Mouse (Mus musculus) ES-E14 (cell line): ENCODE measurements around the gene Gja8. TPM values are rescaled to one million over a fixed set of nuclear protein-coding genes. Genes with fewer than 3 reads are reported as not detected.

Source experiments
- DNase-seq: peaks from one replicate; pipeline ENCODE4 v3.0.0-alpha.2; 2013; ENCODE audit warnings: low read depth, low spot score
- H3K27ac ChIP-seq: 2 replicates; pipeline ENCODE4 v1.5.1; 2012; ENCODE audit warnings: low read depth, mild to moderate bottlenecking, low read length, moderate library complexity, mixed read lengths; ENCODE audit not compliant: poor library complexity, insufficient read depth, severe bottlenecking
- H3K36me3 ChIP-seq: 2 replicates; pipeline ENCODE4 v1.6.1; 2012; ENCODE audit warnings: mild to moderate bottlenecking, low read length, moderate library complexity, mixed read lengths; ENCODE audit not compliant: control insufficient read depth, poor library complexity, insufficient read depth, severe bottlenecking
- H3K4me1 ChIP-seq, 2 experiments: fragments of 150-350 bp in 1 of 2; sonication (generic) in 1 of 2; 2 replicates each; pipeline ENCODE4 v1.6.1; 2012; ENCODE audit warnings: low read length in 2 of 2, mild to moderate bottlenecking in 1 of 2, mixed read lengths in 1 of 2; ENCODE audit not compliant: control insufficient read depth in 2 of 2, insufficient read depth in 2 of 2, poor library complexity in 1 of 2
- H3K4me3 ChIP-seq, 2 experiments: fragments of 150-350 bp in 1 of 2; sonication (generic) in 1 of 2; 2 replicates each; pipeline ENCODE4 v1.5.1; 2012; ENCODE audit warnings: low read length in 2 of 2, low read depth in 1 of 2, mild to moderate bottlenecking in 1 of 2, mixed read lengths in 1 of 2; ENCODE audit not compliant: insufficient read depth in 1 of 2, poor library complexity in 1 of 2, severe bottlenecking in 1 of 2
- H3K9ac ChIP-seq: 2 replicates; pipeline ENCODE4 v1.6.1; 2012; ENCODE audit warnings: low read depth, mild to moderate bottlenecking, low read length, mixed read lengths; ENCODE audit not compliant: poor library complexity, insufficient read depth, severe bottlenecking
- H3K9me3 ChIP-seq: fragments of 150-350 bp; sonication (generic); 2 replicates; pipeline ENCODE4 v1.6.1; 2012; ENCODE audit warnings: low read depth, mild to moderate bottlenecking, low read length; ENCODE audit not compliant: control insufficient read depth, insufficient read depth
- CHD2 ChIP-seq: IDR thresholded peaks from 2 replicates; pipeline ENCODE4 v1.6.1; 2014; ENCODE audit warnings: mild to moderate bottlenecking, low read depth, low read length, inconsistent platforms
- HCFC1 ChIP-seq: IDR thresholded peaks from 2 replicates; pipeline ENCODE4 v1.6.1; 2012; ENCODE audit warnings: low read length, inconsistent platforms, borderline replicate concordance; ENCODE audit not compliant: insufficient read depth
- MAFK ChIP-seq: IDR thresholded peaks from 2 replicates; pipeline ENCODE4 v1.6.1; 2014; ENCODE audit warnings: mild to moderate bottlenecking, low read depth, low read length, inconsistent platforms; ENCODE audit not compliant: insufficient read depth
- ZC3H11A ChIP-seq: IDR thresholded peaks from 2 replicates; pipeline ENCODE4 v1.6.1; 2012; ENCODE audit warnings: low read depth, mild to moderate bottlenecking, inconsistent platforms, low read length, borderline replicate concordance
- ZNF384 ChIP-seq: IDR thresholded peaks from 2 replicates; pipeline ENCODE4 v1.6.1; 2012; ENCODE audit warnings: low read depth, low read length, inconsistent platforms
- in situ Hi-C, 2 experiments: fragments of 600-800 bp; cut with MboI; formaldehyde crosslinking; loops; one replicate each; pipeline ENCODE4 v1.15.1; 2025; ENCODE audit warnings: low sequenced_read_pairs in 2 of 2, inconsistent platforms in 1 of 2; ENCODE audit not compliant: unreplicated experiment in 2 of 2
- total RNA-seq: library from RNA; depleted of rRNA; stranded (reverse); fragments of 300-350 nt; gene quantifications from 2 replicates; pipeline ENCODE4 v1.2.3, GENCODE M21; 2012

Gja8 gene
- total RNA-seq, 1 experiment = 0.04 TPM

- 0 out of 2 replicates have a peak, but pooled peaks have one; percentile 7 for TF ChIP-seq ZC3H11A
- TF ChIP-seq HCFC1 = peak; percentile 65; the same call in 1 of the 2 replicates
- TF ChIP-seq CHD2 = 0 out of 2 replicates have a peak, but pooled peaks have one; percentile 23
- no peak for TF ChIP-seq ZNF384
- TF ChIP-seq MAFK = 0 out of 2 replicates have a peak, but pooled peaks have one; percentile 9
- Histone ChIP-seq H3K9ac (peak within 1 kb of the TSS; percentile 90), H3K9me3 (no peaks in the 10 kb centered on the region), H3K4me3 (peak within 1 kb of the TSS; percentile 89 to 98), H3K27ac (no peak within 1 kb of the TSS; the same call in 1 of the 2 replicates), H3K4me1 (no peaks in the 10 kb centered on the region), H3K36me3 (no peaks in the 10 kb centered on the region)
- in situ Hi-C loops = no loop called here
- DNase-seq = peak; percentile 85
Observed at GRCm38 (mm10) chr3:96904851-96905541, 20.8 kb downstream of the Gja8 start, which contains the start of gene Gpr89. Gene Gpr89 (minus strand): TSS chr3:96905346.

- in situ Hi-C loops = no loop called here
- Histone ChIP-seq H3K27ac (no peak within 1 kb of the TSS; the same call in 1 of the 2 replicates), H3K4me3 (peak within 1 kb of the TSS; percentile 89 to 98), H3K9me3 (no peaks in the 10 kb centered on the region), H3K4me1 (no peaks in the 10 kb centered on the region), H3K36me3 (no peaks in the 10 kb centered on the region), H3K9ac (peak within 1 kb of the TSS; percentile 90)
- TF ChIP-seq ZNF384 (no peak), CHD2 (no peak), HCFC1 (no peak), ZC3H11A (no peak), MAFK (no peak)
- no peak for DNase-seq
Observed at GRCm38 (mm10) chr3:96904393-96904792, 21.4 kb downstream of the Gja8 start, which contains the start of gene Gja5. Gene Gja5 (plus strand): TSS chr3:96904693.

- H3K9ac ChIP-seq = no peak overlapping the region
- H3K4me3 ChIP-seq = no peak overlapping the region
- H3K9me3 ChIP-seq = no peaks in the 10 kb centered on the region
- DNase-seq = no peak
- no peak overlapping the region for H3K27ac ChIP-seq
- H3K4me1 ChIP-seq = no peaks in the 10 kb centered on the region
- peaks cover 2% of the 10 kb centered on the region; the same call in 1 of the 2 replicates for H3K36me3 ChIP-seq
- no peak for TF ChIP-seq MAFK
- no peak for TF ChIP-seq HCFC1
- TF ChIP-seq ZC3H11A = no peak
- TF ChIP-seq CHD2 = no peak
- TF ChIP-seq ZNF384 = no peak
- in situ Hi-C loops = no loop called here
Observed at GRCm38 (mm10) chr3:96902336-96902999, 23.4 kb downstream of the Gja8 start.

- no peak for DNase-seq
- TF ChIP-seq HCFC1 (no peak), ZC3H11A (no peak)
- no peaks in the 10 kb centered on the region for H3K9me3 ChIP-seq
- H3K4me3 ChIP-seq = no peak overlapping the region
- no peak overlapping the region for H3K27ac ChIP-seq
- in situ Hi-C loops = no loop called here
- H3K4me1 ChIP-seq = no peaks in the 10 kb centered on the region
- peaks cover 17% of the 10 kb centered on the region for H3K36me3 ChIP-seq
- H3K9ac ChIP-seq = no peak overlapping the region
Observed at GRCm38 (mm10) chr3:96883690-96884089, 42.1 kb downstream of the Gja8 start.
